Mouse (Mus musculus) left cerebral cortex, adult 11 months (tissue): ENCODE results near the gene Slc29a1.
A peak's percentile ranks its signal among the peaks of the same experiment; 100 is the strongest.
"Not testable (repeated sequence)": the region's sequence is repeated elsewhere in the genome, so short reads cannot be mapped to it uniquely, and the experiment has no call there.

Experiments
- DNase-seq: peaks from one replicate; pipeline ENCODE4 v3.0.0; 2022; ENCODE audit warnings: low spot score

The Slc29a1 gene

DNA sequence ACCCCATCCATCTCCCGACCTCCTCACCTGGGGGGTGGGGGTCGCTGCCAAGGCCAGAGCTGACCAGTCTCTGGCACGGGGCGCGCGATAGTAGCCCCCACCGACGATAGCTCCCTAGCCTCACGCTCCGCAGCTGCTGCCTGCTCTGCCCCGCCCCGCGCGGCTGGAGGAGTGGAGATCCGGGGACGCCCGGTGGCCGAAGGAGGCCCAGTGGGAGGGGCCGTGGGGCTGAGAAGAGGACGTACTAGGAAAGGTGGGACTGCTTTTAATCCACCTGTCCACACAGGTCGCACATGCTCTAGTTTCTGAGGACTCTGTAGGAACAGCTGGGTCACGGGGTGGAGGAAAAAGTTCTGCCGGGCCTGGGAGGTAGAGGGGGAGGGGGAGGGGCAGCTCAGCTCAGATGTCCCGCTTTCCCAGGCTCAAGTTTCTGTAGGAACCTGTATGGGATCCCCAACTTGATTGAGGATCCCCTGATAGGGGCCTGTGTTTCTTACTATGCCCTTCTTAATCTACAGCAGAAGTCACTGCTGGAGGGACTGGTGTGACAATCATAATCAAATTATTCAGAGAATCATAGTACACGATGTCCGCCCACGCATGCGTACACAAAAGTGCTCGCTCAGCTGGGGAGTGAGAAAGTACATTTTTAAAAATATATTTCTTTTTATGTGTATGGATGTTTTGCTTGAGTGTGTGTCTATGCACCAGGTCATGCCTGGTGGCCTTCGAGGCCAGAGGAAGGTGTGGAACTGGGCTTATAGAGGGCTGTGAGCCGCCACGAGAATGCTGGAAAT is at the start of gene Slc29a1:
Slc29a1 (minus strand) TSS at position 161 of the 797 bp plus-strand sequence.
- no peak for DNase-seq

DNA sequence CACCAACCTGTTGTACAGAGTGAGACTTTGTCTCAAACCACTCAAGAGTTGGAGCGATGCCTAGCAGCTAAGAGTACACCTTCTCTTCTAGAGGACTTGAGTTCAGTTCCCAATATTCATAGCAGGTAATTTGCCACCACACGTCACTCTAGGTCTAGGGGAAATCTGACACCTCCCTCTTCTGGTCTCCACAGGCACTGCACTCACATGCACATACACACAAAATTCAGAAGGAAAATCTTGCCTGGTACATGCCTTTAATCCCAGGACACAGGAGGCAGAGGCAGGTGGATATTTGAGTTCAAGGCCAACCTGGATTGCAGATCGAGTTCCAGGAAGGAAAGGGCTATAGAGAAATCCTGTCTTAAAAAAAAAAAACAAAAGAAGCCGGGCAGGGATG is 44.8 kb upstream of the Slc29a1 start:
- no peak for DNase-seq

DNA sequence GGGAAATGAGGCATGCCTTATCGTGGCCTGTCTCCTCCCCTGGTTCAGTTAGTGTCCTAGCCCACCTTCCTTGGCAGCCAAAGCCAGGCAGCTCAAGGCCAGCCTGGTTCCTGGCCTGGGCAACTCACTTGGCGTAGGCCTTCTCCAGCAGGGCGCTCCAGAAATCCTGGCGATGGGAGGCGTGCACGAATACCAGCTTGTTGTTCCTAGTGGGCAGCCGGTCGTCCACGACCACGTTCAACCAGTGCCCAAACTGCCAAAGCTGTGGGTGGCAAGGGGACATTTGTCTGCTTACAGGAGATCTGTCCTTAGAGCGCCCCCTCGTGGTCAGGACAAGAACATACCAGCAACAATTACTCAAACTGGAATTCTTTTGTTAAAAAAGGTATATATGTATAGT is 43.3 kb upstream of the Slc29a1 start:
- DNase-seq = no peak

DNA sequence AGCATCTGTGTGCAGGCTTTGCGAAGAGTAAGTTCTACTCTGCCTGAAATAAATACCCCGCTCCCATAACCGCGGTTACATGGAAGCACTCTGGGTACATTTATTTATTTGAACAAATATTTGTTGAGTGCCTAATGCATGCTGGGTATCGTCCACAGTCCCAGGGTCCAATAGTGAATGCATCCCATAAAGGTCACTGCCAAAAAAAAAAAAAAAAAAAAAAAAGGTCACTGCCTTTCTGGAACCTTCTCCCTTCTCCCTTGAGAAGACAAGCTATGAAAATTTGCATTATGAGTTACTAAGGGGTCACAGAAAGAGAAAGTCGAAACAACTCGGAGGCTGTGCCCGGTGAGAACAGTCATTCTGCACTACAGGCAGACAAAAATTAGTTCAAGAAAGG is 42.6 kb upstream of the Slc29a1 start:
- DNase-seq = no peak

DNA sequence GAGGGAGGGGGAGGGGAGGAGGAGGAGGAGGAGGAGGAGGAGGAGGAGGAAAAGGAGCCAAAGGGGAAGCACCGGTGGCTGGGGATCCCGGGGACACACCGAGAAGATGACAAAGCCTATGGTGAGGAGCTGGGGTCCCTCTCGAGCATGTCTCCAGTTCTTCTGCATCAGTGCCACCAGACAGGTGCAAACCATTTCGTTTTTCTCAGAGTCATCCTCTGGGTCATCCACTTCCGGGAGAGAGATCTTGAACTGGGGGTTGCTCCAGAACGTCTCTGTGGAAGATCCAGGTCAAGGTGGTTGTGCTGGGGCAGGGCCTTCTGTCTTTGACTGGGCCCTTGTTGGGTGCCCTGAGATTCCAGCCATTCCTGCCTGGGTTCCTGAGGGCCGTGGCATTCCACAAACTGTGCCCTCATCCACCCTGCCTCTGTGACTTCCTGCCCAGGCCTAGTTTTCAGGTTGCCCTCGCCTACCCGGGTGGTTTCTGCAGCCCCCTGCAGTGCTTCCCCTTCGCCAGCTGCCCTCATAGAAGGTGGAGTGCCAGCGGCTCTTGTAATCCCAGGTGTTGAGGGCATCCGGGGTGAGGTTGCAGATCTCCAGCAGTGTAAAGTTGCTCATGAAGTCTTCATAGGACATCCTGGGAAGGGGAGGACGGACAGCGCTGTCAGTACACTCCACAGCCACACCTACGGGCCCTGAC is 39.3 kb upstream of the Slc29a1 start:
- DNase-seq = no peak

DNA sequence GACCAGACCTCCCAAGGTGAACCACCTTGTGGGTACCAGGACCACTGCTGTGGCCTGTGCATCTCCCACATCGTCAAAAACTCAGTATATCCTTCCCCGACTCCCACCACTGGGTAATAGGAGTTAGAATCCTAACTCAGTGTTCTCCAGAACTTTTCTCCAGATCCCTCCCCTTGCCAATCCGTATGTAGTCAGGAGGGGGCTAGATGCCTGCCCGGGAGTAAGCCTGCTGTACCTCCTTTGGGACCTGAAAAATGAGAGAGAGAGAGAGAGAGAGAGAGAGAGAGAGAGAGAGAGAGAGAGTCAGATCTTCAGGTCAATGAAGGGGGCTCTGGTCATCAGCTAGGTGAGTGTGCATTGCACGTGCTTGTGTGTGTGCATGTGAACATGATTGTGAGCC is 34.6 kb upstream of the Slc29a1 start:
- no peak for DNase-seq

DNA sequence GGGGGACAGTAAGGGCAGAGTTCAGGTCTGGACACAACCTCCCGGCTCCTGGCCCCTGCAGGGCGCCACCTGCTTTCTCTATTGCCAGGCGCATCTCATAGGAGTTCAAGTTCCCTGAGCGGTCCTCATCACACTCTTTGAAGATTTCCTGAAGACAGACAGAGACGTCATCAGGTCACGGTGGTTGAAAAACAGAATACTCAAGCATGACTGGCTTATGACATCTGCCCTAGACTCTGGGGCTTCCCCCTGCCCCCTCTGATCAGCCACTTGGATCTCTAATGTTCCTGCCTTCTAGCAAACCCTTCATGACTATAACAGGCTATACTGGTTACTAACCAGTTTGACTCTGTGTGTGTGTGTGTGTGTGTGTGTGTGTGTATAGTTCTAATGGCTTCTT is 32.5 kb upstream of the Slc29a1 start:
- no peak for DNase-seq

DNA sequence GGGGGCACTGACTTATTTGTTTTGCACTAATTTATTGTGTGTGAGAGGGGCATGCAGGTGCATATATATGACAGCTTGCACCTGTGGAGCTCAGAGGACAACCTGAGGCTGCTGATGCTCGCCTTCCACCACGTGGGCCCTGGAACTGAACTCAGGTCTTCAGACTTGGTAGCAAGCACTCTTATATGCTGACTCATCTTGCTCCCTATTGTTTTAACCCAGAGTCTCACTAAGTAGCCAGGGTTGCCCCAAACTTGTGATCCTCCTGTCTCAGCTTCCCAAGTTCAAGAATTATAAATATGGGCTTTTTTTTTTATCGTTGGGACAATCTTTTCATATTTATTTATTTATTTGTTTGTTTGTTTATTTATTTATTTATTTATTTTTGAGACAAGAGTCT is 31.6 kb upstream of the Slc29a1 start:
- no peak for DNase-seq

DNA sequence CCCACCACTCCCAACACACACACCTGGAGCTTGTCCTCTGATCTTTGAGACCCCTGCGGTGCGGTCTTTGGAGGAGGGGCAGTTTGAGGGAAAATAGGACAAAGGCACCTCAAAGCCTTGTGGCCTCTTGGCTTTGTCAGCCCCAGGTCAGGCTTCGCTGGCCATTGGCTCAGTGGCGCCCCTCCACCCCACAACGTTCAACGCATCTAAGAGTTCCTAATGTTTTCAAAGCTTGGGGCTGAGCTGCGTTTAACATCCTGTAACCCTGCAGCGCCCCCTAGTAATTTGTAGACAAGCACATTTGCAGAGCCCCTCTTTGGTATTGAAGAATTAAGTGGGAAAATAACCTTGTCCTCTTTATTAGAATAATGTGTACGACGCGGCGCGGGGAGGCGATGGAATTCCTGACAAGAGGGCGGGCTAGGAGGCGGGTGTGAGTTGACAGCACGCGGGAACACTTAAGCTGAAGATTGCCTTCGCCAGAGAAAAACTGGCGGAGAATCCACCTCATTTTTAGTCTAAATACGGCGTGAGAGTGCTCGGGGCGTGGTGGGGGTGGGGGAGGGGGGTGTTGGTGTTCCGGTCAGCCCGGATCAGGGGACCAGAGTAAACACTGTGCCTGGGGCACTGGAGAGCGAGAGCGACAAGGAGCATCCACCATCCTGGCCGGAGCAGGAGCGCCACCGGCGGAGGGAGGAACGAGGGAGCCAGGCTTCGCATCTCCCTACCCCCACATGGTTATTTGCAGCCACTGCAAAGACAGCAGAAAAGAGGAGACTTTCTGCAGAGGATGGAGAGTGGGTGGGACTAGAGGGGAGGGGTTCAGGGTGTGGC is 30.7 kb upstream of the Slc29a1 start:
- DNase-seq = peak; percentile 57

DNA sequence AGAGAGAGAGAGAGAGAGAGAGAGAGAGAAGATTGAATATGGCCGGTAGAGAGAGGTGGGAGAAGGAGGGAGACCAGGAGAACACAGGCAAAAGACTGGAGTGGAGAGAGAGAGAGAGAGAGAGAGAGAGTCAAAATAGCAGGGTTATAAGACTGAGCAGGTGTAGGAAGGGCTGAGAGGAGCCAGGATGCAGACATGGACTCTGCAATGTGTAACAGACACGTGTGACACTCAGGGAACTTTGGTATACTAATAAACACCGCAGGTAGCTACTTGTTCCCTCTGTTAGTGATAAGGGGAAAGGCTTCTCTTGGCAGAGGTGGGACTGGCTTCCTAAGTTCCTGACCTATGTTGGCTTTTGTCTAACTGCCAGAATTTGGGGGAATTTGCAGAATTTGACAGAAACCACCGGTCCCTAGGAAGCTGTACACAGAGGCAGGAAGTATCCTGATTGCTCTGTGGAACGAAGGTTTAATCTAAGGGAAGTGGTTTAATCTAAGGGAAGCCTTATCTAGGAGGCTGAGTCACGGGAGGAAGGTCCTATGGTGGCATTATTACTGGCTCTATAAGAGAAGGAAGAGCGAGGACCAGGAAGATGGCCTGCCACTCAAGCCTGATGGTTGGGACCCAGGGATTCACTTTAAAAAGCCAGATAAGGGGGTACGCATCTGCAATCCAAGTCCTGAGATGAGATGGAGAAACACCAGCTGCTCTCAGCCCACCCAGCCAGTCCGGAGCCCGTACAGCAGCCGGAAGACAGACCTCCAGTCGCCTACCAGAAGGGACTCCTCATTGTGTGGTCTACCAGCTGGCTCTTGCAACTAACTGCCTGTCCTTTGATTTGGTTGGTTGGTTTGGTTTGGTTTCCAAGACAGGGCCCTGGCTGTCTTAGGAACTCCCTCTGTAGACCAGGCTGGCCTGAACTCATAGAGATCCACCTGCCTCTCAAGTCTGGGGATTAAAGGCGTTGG is 29.8 kb upstream of the Slc29a1 start:
- DNase-seq = no peak

DNA sequence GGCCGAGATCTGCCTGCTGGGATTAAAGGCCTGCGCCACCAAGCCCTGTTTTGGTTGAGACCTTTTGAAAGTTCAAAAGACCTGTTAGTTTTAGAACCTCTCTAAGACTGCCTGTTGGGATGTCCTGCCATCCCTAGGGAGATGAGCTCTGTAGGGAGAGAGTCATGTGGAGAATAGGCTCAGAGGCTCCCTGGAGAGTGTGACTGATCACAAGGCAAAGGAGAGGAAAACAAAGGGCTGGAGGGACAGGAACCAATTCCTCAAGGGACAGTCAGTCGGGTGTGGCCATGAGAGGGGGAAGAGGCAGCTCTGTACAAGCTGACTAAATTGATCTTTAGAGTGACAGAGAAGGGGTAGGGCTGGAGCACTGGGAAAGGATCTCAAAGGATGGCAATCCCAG is 28.8 kb upstream of the Slc29a1 start:
- no peak for DNase-seq

DNA sequence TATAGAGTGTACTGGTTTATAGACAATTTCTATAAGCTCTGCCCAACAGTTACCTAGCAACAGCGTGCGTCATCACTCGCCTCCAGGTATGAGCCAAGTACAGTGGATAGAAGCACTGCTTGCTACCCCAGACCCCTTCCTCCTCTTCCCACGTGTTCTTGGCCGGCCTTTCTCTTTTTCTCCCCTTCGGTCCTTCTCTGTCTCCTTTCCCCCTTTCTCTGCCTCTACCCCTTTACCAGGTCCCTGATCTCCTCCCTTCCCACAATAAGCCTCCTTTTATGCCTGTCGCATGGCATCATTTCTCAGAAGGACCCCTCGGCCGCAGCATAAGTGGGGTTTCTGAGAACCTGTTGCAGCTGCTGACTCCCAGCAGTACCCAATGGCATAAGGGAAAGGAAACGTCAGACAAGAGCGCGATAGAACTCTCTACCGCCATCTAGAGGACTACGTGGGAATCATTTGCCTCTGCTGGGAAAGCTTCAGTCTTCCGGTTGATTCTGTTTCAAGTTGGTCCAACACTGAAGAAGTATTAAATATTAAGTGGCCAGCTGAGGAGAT is 27.2 kb upstream of the Slc29a1 start:
- DNase-seq = peak; percentile 57

DNA sequence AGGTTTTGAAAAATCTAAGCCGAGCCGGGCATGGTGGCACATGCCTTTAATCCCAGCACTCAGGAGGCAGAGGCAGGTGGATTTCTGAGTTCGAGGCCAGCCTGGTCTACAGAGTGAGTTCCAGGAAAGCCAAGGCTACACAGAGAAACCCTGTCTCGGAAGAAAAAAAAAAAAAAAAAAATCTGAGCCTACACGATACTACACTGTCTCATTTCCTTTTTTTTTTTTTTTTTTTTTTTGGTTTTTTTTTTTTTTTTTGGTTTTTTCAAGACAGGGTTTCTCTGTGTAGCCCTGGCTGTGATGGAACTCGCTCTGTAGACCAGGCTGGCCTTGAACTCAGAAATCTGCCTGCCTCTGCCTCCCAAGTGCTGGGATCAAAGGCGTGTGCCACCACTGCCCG is 24.0 kb upstream of the Slc29a1 start:
- not testable (repeated sequence) for DNase-seq

DNA sequence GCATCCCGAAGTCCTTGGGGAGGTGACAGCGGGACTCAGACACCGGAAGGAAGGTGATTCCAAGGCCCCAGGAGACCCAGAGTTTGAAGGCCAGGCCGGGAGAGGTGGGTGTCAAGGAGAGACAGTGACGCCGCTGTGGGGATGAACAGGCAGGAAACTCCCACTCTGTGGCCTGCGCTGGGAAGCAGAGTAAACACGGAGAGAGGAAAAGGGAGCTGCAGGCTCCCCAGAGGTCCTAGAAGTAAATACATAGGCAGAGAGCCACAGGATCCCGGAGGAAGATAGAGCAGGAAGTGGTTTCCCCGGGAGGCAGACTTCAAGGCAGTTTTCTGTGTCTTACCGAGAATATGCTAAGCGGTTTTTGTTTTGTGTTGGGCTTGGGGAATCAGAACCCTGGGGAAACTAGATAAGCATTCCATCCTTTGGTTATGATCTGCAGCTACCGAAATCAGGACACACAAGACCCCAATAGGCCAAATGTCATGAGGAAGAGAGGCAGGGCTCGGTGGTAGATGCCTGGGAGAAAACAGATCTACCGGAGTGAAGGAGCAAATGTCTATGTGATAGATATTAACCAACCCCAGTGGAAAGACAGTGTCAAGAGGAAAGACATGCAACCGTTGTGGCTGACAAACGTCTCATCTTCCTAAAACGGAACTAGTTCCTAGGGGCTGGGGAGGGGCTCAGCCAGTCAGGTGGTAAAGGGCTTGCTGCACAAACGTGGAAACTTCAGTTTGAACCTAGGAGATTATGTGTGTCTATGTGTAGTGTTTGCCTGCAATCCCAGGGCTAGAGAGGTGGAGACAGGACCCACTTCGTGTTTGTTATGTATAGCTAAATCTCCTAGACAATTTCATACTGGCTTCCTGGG is 20.2 kb upstream of the Slc29a1 start:
- no peak for DNase-seq

DNA sequence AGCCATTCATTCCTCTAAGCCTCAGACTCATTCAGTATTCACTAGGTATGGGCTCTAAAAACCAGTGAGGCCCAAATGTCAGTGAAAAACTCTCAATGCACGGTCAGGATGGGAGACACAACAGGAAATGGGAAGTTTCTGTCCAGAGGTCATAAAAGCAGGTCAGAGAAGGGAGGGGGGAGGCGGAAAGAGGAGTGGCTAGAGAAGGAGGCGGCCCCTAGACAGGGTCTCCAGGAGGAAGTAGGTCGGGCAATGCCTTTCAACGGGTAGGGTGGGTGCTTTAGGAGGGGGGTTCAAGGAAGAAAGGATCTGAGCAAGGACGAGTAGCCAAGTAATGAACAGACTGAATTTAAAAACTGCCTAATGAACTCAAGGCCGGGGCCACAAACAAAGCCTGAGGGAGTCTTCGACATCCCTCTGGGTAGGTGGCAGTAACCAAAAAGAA is 19.6 kb upstream of the Slc29a1 start:
- no peak for DNase-seq

DNA sequence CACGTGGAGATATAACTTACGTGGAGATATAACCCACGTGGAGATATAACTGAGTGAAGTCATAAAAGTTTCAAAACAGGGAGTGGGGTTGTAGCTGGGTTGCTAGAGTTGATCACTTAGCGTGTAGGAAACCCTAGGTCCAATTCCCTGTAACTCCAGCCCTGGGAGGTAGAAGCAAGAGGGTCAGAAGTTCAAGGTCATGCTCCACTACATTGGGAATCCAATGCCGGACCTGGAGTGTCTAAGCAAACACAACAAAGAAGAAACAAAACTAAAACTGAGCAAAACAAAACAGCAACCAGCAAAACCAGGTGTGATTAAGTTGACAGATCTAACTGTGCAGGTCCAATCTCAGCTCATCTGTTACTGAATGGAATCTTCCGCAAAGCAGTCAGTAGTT is 18.2 kb upstream of the Slc29a1 start:
- DNase-seq = no peak

DNA sequence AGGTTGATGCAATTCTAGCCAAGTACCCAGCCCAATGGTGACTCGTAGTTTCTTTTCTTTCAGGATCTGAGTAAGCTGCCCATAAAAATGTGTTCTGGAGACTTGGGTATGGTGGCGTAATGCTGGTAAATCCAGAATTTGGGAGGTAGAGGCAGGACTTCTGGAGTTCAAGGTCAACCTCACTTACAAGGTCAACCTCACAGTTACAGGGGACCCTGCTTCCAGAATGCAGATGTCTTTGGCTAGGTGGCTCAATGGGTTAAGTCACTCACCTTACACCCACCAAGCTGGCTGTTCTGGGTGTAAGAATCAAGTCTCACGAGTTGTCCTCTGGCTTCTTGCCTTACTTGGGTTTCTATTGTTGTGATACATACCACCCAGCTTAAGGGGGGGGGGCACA is 17.3 kb upstream of the Slc29a1 start:
- no peak for DNase-seq

DNA sequence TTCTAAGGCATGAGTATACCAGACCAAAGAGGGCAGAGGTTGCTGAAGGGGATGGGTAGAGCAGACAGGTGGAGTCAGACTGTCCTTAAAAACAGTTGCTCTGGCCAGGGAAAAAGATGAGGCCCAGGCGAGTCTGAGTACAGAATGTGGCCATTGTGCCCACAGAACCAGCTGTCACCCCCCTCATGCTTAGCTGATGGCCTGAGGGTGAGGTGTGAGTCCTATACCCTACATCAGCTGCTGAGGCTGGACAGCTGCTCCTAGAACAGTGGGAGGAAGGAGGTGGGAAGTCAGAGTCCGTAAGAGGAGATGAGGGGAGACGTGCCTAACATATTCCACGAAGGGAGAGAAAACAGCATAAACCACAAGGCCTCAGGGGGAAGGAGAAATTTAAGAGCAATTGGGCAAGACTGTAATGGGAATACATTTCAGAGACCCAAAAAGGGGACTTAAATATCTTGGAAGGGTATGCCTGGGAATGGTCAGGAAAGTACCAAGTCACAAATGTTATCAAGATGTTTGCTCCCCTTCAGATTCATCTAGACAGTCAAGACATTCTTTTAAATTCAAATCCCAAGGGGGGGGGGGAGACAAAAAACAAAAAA is 16.7 kb upstream of the Slc29a1 start:
- no peak for DNase-seq

DNA sequence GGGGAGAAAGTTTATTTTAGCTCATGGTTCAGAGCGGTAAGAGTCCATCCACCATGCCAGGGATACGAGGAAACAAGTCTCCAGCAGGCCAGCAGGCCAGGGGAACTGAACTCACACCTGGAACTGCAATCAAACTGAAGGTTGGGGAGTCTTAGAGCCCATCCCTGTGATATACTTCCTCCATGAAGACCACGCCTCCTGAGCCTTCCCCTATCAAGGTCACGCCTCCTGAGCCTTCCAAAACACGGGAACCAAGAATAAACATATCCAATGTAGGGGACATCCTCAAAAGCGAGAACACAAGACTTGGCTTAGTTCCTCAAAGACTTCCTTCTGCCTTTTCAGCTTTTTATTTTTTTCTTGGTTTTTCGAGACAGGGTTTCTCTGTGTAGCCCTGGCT is 13.5 kb upstream of the Slc29a1 start:
- no peak for DNase-seq

DNA sequence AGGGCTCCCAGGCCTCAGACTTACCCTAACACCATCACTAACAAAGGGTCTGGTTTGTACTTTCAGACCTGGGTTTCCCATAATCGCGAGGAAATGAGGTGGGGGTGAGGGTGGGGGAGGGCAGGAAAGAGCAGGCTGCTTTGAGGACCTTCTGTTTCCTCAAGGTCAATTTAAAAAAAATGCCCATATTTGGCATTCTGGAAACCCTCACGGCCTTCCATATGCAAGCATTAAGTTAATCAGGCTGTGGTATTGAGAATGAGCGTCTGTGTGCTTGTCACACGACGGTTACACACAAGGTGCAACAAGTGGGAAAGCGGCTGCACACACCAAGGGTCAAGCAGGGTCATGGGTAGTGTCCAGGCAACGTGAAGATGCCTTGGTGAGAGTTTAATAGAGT is 12.6 kb upstream of the Slc29a1 start:
- DNase-seq = no peak
